Mouse (Mus musculus) splenic B cell, adult 2 months (primary cell): ENCODE data around the gene Oas1f.
"Not testable (repeated sequence)": the region's sequence is repeated elsewhere in the genome, so short reads cannot be mapped to it uniquely, and the experiment has no call there.

Experiments used
- DNase-seq: peaks from one replicate; pipeline ENCODE4 v3.0.0-alpha.2; 2011; ENCODE audit warnings: low read depth, low spot score
- H3K27me3 ChIP-seq: 2 replicates; pipeline ENCODE4 v1.6.1; 2012; ENCODE audit warnings: mild to moderate bottlenecking, low read length, moderate library complexity, mixed read lengths; ENCODE audit not compliant: control insufficient read depth, poor library complexity, insufficient read depth, severe bottlenecking
- H3K36me3 ChIP-seq: 2 replicates; pipeline ENCODE4 v1.6.1; 2012; ENCODE audit warnings: mild to moderate bottlenecking, low read length, moderate library complexity, mixed read lengths; ENCODE audit not compliant: control insufficient read depth, poor library complexity, insufficient read depth, severe bottlenecking

Gene Oas1f

GRCm38 (mm10) chr5:120849601-120850136 is 2.5 kb downstream of the Oas1f start:
- H3K27me3 ChIP-seq = no peaks in the 10 kb centered on the region
- no peaks in the 10 kb centered on the region for H3K36me3 ChIP-seq
- DNase-seq = peak; percentile 71

- no peak for DNase-seq
- H3K36me3 ChIP-seq = no peaks in the 10 kb centered on the region
- no peaks in the 10 kb centered on the region for H3K27me3 ChIP-seq
Measured at GRCm38 (mm10) chr5:120859241-120859640, 12.1 kb downstream of the Oas1f start.

- no peak for DNase-seq
- no peaks in the 10 kb centered on the region for H3K27me3 ChIP-seq
- H3K36me3 ChIP-seq = no peaks in the 10 kb centered on the region
Measured at GRCm38 (mm10) chr5:120861121-120861520, 14.0 kb downstream of the Oas1f start, which contains the start of gene Oas1h. Gene Oas1h (plus strand): TSS chr5:120861421.

- H3K27me3 ChIP-seq = no peaks in the 10 kb centered on the region
- H3K36me3 ChIP-seq = no peaks in the 10 kb centered on the region
- peak; percentile 61 for DNase-seq
Measured at GRCm38 (mm10) chr5:120865336-120865860, 18.2 kb downstream of the Oas1f start.

GRCm38 (mm10) chr5:120869436-120870015 is 22.4 kb downstream of the Oas1f start:
- no peak for DNase-seq
- H3K27me3 ChIP-seq = no peaks in the 10 kb centered on the region
- no peaks in the 10 kb centered on the region for H3K36me3 ChIP-seq

GRCm38 (mm10) chr5:120870081-120870480 is 22.9 kb downstream of the Oas1f start:
- no peak for DNase-seq
- Histone ChIP-seq H3K27me3 (no peaks in the 10 kb centered on the region), H3K36me3 (no peaks in the 10 kb centered on the region)

GRCm38 (mm10) chr5:120870782-120871181 is 23.6 kb downstream of the Oas1f start:
- DNase-seq = no peak

GRCm38 (mm10) chr5:120871469-120871868 is 24.3 kb downstream of the Oas1f start:
- Histone ChIP-seq H3K36me3 (no peaks in the 10 kb centered on the region), H3K27me3 (no peaks in the 10 kb centered on the region)
- DNase-seq = no peak

More at GRCm38 (mm10) chr5:120870782-120871181, 23.6 kb downstream of the Oas1f start:
- Histone ChIP-seq H3K27me3 (no peaks in the 10 kb centered on the region), H3K36me3 (no peaks in the 10 kb centered on the region)

- H3K27me3 ChIP-seq, H3K36me3 ChIP-seq, DNase-seq: not testable (repeated sequence)
Measured at GRCm38 (mm10) chr5:120876839-120877238, 29.7 kb downstream of the Oas1f start.

GRCm38 (mm10) chr5:120877407-120877806 is 30.2 kb downstream of the Oas1f start:
- not testable (repeated sequence) for H3K27me3 ChIP-seq, H3K36me3 ChIP-seq, DNase-seq

- not testable (repeated sequence) for DNase-seq, H3K27me3 ChIP-seq, H3K36me3 ChIP-seq
Measured at GRCm38 (mm10) chr5:120878803-120879202, 31.6 kb downstream of the Oas1f start.

- not testable (repeated sequence) for H3K27me3 ChIP-seq, DNase-seq, H3K36me3 ChIP-seq
Measured at GRCm38 (mm10) chr5:120881681-120882080, 34.5 kb downstream of the Oas1f start.

- H3K36me3 ChIP-seq, DNase-seq, H3K27me3 ChIP-seq: not testable (repeated sequence)
Measured at GRCm38 (mm10) chr5:120887413-120887812, 40.2 kb downstream of the Oas1f start, which contains the start of gene Oas1g. Gene Oas1g (minus strand): TSS chr5:120887613.

- no peaks in the 10 kb centered on the region for H3K27me3 ChIP-seq
- H3K36me3 ChIP-seq = no peaks in the 10 kb centered on the region
- no peak for DNase-seq
Measured at GRCm38 (mm10) chr5:120887831-120888230, 40.7 kb downstream of the Oas1f start.

- DNase-seq, H3K36me3 ChIP-seq, H3K27me3 ChIP-seq: not testable (repeated sequence)
Measured at GRCm38 (mm10) chr5:120888294-120888815, 41.2 kb downstream of the Oas1f start.
